Mouse (Mus musculus): ENCODE data around the gene Hoxc12. TPM values are rescaled to one million over a fixed set of nuclear protein-coding genes. Genes with fewer than 3 reads are reported as not detected.

The Hoxc12 gene
- polyA plus RNA-seq, 1 experiment from 2014 or later = not detected

- H3K27ac ChIP-seq (ENCODE audit: low read length) = no peak overlapping the region
- H3K4me2 ChIP-seq (ENCODE audit: low read depth, low read length) = no peak overlapping the region
- no peaks in the 10 kb centered on the region for H3K9me3 ChIP-seq (replicated peaks; ENCODE audit: control insufficient read depth, low read length)
- no peaks in the 10 kb centered on the region for H3K36me3 ChIP-seq (ENCODE audit: control insufficient read depth, insufficient read depth)
- ATAC-seq (replicated peaks; ENCODE audit: extremely low read depth, insufficient read depth, low FRiP score) = no peak
- peaks cover 7% of the 10 kb centered on the region for H3K4me1 ChIP-seq (ENCODE audit: control insufficient read depth, insufficient read depth, low read length)
- no peak overlapping the region for H3K4me3 ChIP-seq (ENCODE audit: low read length)
- 4% methylated on average over 10 of the region's 10 CpGs for WGBS
- H3K9ac ChIP-seq (ENCODE audit: low read length) = no peak overlapping the region
- H3K27me3 ChIP-seq (ENCODE audit: control insufficient read depth, insufficient read depth, low read length) = peaks cover 92% of the 10 kb centered on the region
These were observed 48.0 kb downstream of the Hoxc12 start for GRCm38 (mm10) chr15:102984521-102984920.

- ATAC-seq (replicated peaks; ENCODE audit: extremely low read depth, insufficient read depth, low FRiP score) = no peak
- Histone ChIP-seq H3K4me2 (ENCODE audit: low read depth, low read length) (no peak overlapping the region), H3K36me3 (ENCODE audit: control insufficient read depth, insufficient read depth) (no peaks in the 10 kb centered on the region), H3K9me3 (replicated peaks; ENCODE audit: control insufficient read depth, low read length) (no peaks in the 10 kb centered on the region), H3K4me1 (ENCODE audit: control insufficient read depth, insufficient read depth, low read length) (peaks cover 7% of the 10 kb centered on the region), H3K9ac (ENCODE audit: low read length) (no peak overlapping the region), H3K4me3 (ENCODE audit: low read length) (no peak overlapping the region), H3K27ac (ENCODE audit: low read length) (no peak overlapping the region), H3K27me3 (ENCODE audit: control insufficient read depth, insufficient read depth, low read length) (peaks cover 91% of the 10 kb centered on the region)
- 3% methylated on average over 3 of the region's 3 CpGs for WGBS
These were observed 48.4 kb downstream of the Hoxc12 start for GRCm38 (mm10) chr15:102984925-102985324.

- Histone ChIP-seq H3K9ac (ENCODE audit: low read length) (no peak overlapping the region), H3K4me1 (ENCODE audit: control insufficient read depth, insufficient read depth, low read length) (no peaks in the 10 kb centered on the region), H3K4me2 (ENCODE audit: low read depth, low read length) (no peak overlapping the region), H3K27me3 (ENCODE audit: control insufficient read depth, insufficient read depth, low read length) (peaks cover 89% of the 10 kb centered on the region), H3K36me3 (ENCODE audit: control insufficient read depth, insufficient read depth) (no peaks in the 10 kb centered on the region), H3K4me3 (ENCODE audit: low read length) (no peak overlapping the region), H3K9me3 (replicated peaks; ENCODE audit: control insufficient read depth, low read length) (no peaks in the 10 kb centered on the region), H3K27ac (ENCODE audit: low read length) (no peak overlapping the region)
- peak; percentile 41; the same call in 1 of the 2 replicates for ATAC-seq (replicated peaks; ENCODE audit: extremely low read depth, insufficient read depth, low FRiP score)
- 2% methylated on average over 21 of the region's 21 CpGs for WGBS
These were observed 50.7 kb downstream of the Hoxc12 start for GRCm38 (mm10) chr15:102987124-102987833.

DNA sequence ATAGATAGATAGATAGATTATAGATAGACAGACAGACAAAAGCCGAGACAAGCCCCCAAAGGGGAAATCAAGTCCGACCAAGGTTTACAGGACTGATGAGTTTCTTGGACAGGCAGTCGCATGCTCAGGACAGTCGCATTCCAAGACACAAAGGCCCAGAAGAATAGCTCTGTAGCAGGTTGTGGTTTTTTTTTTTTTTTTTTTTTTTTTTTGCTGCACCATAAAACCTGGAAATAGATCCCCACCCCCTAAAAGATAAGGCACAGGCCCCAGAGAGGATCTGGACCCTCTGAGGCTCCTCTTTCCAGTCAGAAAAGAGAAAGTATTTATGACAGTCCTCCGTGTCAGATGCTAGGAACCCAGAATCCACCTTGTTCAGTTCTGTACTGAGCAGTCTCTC is 51.5 kb downstream of the Hoxc12 start:
- WGBS = 21% methylated on average over 5 of the region's 5 CpGs
- Histone ChIP-seq H3K4me2 (ENCODE audit: low read depth, low read length) (no peak overlapping the region), H3K4me3 (ENCODE audit: low read length) (no peak overlapping the region), H3K36me3 (ENCODE audit: control insufficient read depth, insufficient read depth) (no peaks in the 10 kb centered on the region), H3K27ac (ENCODE audit: low read length) (no peak overlapping the region), H3K27me3 (ENCODE audit: control insufficient read depth, insufficient read depth, low read length) (peaks cover 90% of the 10 kb centered on the region), H3K9me3 (replicated peaks; ENCODE audit: control insufficient read depth, low read length) (no peaks in the 10 kb centered on the region), H3K9ac (ENCODE audit: low read length) (no peak overlapping the region), H3K4me1 (ENCODE audit: control insufficient read depth, insufficient read depth, low read length) (no peaks in the 10 kb centered on the region)
- ATAC-seq (replicated peaks; ENCODE audit: extremely low read depth, insufficient read depth, low FRiP score) = no peak

Small RNA genes within 50 kb of the gene (microRNA-seq; reads per million reads assigned to microRNA genes)
- gene Mir196a-2 = 13.2 reads per million, percentile 30 among the genes with 10 or more reads in this experiment

Other genes with a start within 250 kb of the Hoxc12 start
- gene Calcoco1, start 214.6 kb upstream of the Hoxc12 start, polyA plus RNA-seq (2015; fragmentation: Nextera tagmentation; extraction: Ambion mirVana) = 84.4 and 85.7 TPM in 2 replicates
- not detected in 2 replicates for gene Hoxc13, start 15.7 kb upstream of the Hoxc12 start, polyA plus RNA-seq (2015; fragmentation: Nextera tagmentation; extraction: Ambion mirVana)
- not detected in 2 replicates for gene Hoxc11, start 17.7 kb downstream of the Hoxc12 start, polyA plus RNA-seq (2015; fragmentation: Nextera tagmentation; extraction: Ambion mirVana)
- gene Hoxc10, start 30.0 kb downstream of the Hoxc12 start, polyA plus RNA-seq (2015; fragmentation: Nextera tagmentation; extraction: Ambion mirVana) = not detected in 2 replicates
- 0.11 and 0.14 TPM in 2 replicates for gene Hoxc5, start 30.7 kb downstream of the Hoxc12 start, polyA plus RNA-seq (2015; fragmentation: Nextera tagmentation; extraction: Ambion mirVana)
- gene Hoxc9, start 39.7 kb downstream of the Hoxc12 start, polyA plus RNA-seq (2015; fragmentation: Nextera tagmentation; extraction: Ambion mirVana) = not detected in 2 replicates
- not detected in 2 replicates for gene Hoxc8, start 53.9 kb downstream of the Hoxc12 start, polyA plus RNA-seq (2015; fragmentation: Nextera tagmentation; extraction: Ambion mirVana)
- 0.16 TPM in 1 of 2 replicates, not detected in the other for gene Hoxc6, start 61.5 kb downstream of the Hoxc12 start, polyA plus RNA-seq (2015; fragmentation: Nextera tagmentation; extraction: Ambion mirVana)
- 0.45 TPM in 2 replicates for gene Hoxc4, start 82.2 kb downstream of the Hoxc12 start, polyA plus RNA-seq (2015; fragmentation: Nextera tagmentation; extraction: Ambion mirVana)
- 14.9 and 17.1 TPM in 2 replicates for gene Smug1, start 230.3 kb downstream of the Hoxc12 start, polyA plus RNA-seq (2015; fragmentation: Nextera tagmentation; extraction: Ambion mirVana)